Mouse (Mus musculus): ENCODE data around the gene Agap2.
"Not testable (repeated sequence)": the region's sequence is repeated elsewhere in the genome, so short reads cannot be mapped to it uniquely, and the experiment has no call there.

Agap2 gene

GRCm38 (mm10) chr10:127101151-127101550 lies 26.1 kb downstream of the Agap2 start:
- no peak for DNase-seq (ENCODE audit: extremely low spot score)

- no peak for DNase-seq (ENCODE audit: extremely low spot score)
Measured at GRCm38 (mm10) chr10:127103631-127104030, 28.5 kb downstream of the Agap2 start.

- no peak for DNase-seq (ENCODE audit: extremely low spot score)
Measured at GRCm38 (mm10) chr10:127107563-127108261, 32.6 kb downstream of the Agap2 start.

- DNase-seq (ENCODE audit: extremely low spot score), result no peak
Measured at GRCm38 (mm10) chr10:127108262-127108583, 33.1 kb downstream of the Agap2 start.

- DNase-seq (ENCODE audit: extremely low spot score), result no peak
Measured at GRCm38 (mm10) chr10:127111001-127111887, 36.2 kb downstream of the Agap2 start.

GRCm38 (mm10) chr10:127114408-127114807 lies 39.3 kb downstream of the Agap2 start:
- DNase-seq (ENCODE audit: extremely low spot score), result no peak

- DNase-seq (ENCODE audit: extremely low spot score), result no peak
Measured at GRCm38 (mm10) chr10:127115068-127115467, 40.0 kb downstream of the Agap2 start.

- DNase-seq (ENCODE audit: extremely low spot score), result no peak
Measured at GRCm38 (mm10) chr10:127118470-127118869, 43.4 kb downstream of the Agap2 start.

- no peak for DNase-seq (ENCODE audit: extremely low spot score)
Measured at GRCm38 (mm10) chr10:127119229-127119628, 44.1 kb downstream of the Agap2 start.

- no peak for DNase-seq (ENCODE audit: extremely low spot score)
Measured at GRCm38 (mm10) chr10:127120301-127121065, 45.4 kb downstream of the Agap2 start.

- peak; percentile 97 for DNase-seq (ENCODE audit: extremely low spot score)
Measured at GRCm38 (mm10) chr10:127121066-127121477, 46.0 kb downstream of the Agap2 start, which contains the start of gene Os9. TSS of gene Os9 (minus strand) at chr10:127121131.

- DNase-seq (ENCODE audit: extremely low spot score), result no peak
Measured at GRCm38 (mm10) chr10:127122018-127122417, 46.9 kb downstream of the Agap2 start.

GRCm38 (mm10) chr10:127122784-127123435 lies 47.8 kb downstream of the Agap2 start:
- peak; percentile 53 for DNase-seq (ENCODE audit: extremely low spot score)

- peak; percentile 67 for DNase-seq (ENCODE audit: extremely low spot score)
Measured at GRCm38 (mm10) chr10:127123436-127123805, 48.3 kb downstream of the Agap2 start.

- DNase-seq (ENCODE audit: extremely low spot score), result no peak
Measured at GRCm38 (mm10) chr10:127125210-127126001, 50.3 kb downstream of the Agap2 start.

GRCm38 (mm10) chr10:127126579-127126978 lies 51.5 kb downstream of the Agap2 start:
- no peak for DNase-seq (ENCODE audit: extremely low spot score)

GRCm38 (mm10) chr10:127127711-127128279 lies 52.7 kb downstream of the Agap2 start:
- no peak for DNase-seq (ENCODE audit: extremely low spot score)

GRCm38 (mm10) chr10:127129431-127129830 lies 54.3 kb downstream of the Agap2 start:
- DNase-seq (ENCODE audit: extremely low spot score), result no peak

- no peak for DNase-seq (ENCODE audit: extremely low spot score)
Measured at GRCm38 (mm10) chr10:127132469-127132868, 57.4 kb downstream of the Agap2 start.

GRCm38 (mm10) chr10:127134394-127135035 lies 59.4 kb downstream of the Agap2 start:
- DNase-seq (ENCODE audit: extremely low spot score), result not testable (repeated sequence)

Data from embryo, embryonic 9.5 days (tissue).